Mouse (Mus musculus) R1 (cell line): ENCODE measurements around the gene Pde3b.
A peak's percentile ranks its signal among the peaks of the same experiment; 100 is the strongest.
"Not testable (repeated sequence)": the region's sequence is repeated elsewhere in the genome, so short reads cannot be mapped to it uniquely, and the experiment has no call there.

Experiments
- DNase-seq: peaks from one replicate; pipeline ENCODE4 v3.0.0-alpha.2; 2018; ENCODE audit warnings: low read depth, low spot score

Pde3b gene

DNA sequence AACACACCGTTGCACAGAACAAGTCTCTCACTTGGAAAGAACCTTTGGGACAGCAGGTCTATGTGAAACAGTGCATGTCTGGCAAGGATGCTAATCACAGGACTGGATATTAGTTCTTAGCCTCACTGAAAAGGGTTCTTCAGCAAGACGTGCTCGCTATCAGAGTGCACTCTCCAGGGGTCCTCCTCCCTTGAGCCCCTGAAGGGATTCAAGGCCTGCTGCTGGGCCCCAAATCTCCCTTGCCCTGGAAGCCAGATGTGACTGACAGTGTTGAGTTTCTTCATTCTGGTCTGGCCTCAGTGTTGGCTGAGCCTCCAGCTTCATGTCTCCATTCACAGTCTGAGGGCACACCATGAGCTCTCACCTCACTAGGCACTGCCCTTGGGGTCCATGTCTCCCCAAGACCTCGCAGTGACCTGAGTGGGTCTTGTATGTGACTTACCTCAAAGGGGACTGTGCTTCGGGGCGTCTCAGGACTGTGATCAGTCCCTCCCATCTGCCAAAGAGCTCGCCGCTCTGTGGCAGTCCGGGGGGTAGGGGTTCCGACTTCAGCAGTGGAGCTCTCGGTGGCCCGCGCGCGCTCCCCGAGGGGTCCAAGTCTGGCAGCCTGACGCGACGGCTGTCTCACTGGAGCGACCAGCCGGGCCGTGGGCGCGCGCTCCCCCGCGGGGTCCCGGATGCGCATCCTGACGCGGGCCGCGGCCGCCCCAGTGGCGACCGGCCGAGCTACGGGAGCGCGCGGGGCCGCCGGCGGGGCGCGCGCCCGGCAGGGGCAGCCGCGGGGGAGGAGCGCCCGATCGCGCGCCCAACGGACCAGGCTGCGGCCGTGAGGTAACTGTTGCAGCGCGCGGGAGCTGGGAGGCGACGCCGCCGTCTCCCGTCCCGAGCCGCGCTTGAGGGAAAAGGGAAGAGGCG lies at the start of gene Pde3b:
Pde3b (plus strand) TSS at position 861 of the 915 bp plus-strand sequence.
- DNase-seq = peak; percentile 66

DNA sequence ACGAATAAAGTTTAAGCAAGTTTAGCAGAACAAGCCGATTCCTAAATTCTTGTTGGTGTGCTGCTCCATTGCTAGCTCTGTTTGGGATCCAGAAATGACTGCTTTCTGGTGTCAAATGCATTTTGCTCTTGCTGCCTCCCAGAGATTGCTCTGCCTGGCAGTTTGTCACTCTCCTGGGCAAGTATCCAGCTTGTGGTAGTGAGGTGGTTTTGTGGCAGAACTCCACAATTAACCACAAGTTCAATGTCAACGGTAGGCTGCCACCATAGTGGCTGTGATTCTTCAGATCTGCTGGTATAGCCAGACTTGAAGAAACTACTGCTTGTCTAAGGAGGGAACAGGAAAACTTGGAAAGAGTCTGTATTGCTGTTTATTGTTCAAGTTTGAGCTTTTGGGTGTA lies 13.0 kb upstream of the Pde3b start:
- no peak for DNase-seq

DNA sequence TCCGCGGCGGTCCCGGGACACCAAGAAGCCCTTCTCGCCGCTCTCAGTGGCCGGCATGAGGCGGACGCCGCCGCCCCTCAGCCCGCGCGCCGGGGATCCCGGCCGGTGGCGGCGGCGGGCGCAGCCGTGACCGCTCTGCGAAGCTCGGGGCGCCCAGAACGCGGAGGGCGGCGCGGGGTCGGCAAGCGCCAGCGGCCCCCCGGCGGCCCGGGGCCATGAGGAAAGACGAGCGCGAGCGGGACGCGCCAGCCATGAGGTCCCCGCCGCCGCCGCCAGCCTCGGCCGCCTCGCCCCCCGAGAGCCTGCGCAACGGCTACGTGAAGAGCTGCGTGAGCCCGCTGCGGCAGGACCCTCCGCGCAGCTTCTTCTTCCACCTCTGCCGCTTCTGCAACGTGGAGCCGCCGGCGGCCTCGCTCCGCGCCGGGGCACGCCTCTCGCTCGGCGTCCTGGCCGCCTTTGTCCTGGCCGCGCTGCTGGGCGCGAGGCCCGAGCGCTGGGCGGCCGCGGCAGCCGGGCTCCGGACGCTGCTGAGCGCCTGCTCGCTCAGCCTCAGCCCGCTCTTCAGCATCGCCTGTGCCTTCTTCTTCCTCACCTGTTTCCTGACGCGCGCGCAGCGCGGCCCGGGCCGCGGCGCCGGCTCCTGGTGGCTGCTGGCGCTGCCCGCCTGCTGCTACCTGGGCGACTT lies 397 bp downstream of the Pde3b start:
- peak; percentile 59 for DNase-seq

DNA sequence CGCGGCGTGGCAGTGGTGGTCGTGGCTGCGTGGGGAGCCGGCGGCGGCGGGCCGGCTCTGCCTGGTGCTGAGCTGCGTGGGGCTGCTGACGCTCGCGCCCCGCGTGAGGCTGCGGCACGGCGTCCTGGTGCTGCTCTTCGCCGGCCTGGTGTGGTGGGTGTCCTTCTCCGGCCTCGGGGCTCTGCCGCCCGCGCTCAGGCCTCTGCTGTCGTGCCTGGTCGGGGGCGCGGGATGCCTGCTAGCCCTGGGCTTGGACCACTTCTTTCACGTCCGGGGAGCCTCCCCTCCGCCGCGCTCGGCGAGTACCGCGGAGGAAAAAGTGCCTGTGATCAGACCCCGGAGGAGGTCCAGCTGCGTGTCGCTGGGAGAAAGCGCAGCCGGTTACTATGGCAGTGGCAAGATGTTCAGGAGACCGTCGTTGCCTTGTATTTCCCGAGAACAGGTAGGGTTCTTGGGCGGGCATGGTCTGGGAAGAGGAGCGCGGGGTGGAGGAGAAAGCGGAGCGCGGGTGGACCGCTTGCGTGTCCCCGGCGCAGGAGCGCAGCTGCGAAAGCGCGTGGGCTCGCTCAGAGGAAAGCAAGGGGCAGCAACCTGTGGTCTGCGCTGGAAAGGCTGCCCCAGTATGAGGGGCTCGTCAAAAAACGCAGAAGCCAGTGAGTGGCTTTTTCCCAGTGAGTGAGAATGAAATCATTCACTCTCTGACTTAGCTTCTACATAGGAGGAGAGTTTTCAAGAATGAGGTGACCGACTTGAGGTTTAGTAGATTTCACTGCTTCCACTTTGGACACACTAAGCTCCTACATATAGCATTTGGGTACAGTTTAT lies 1.2 kb downstream of the Pde3b start:
- DNase-seq = peak; percentile 56

DNA sequence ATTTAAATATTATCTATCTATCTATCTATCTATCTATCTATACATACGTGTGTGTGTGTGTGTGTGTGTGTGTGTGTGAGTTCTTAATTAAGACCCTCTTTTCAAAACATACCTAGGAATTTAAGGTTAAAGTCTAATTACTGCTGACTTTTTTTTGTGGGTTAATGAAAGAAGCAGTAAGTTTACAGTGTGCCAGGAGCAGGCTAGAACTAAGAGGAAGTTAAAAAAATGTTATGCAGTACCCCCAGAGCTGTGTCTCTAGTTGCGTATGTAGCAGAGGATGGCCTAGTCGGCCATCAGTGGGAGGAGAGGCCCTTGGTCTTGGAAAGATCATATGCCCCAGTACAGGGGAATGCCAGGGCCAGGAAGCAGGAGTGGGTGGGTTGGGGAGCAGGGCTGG lies 4.2 kb downstream of the Pde3b start:
- DNase-seq = not testable (repeated sequence)

DNA sequence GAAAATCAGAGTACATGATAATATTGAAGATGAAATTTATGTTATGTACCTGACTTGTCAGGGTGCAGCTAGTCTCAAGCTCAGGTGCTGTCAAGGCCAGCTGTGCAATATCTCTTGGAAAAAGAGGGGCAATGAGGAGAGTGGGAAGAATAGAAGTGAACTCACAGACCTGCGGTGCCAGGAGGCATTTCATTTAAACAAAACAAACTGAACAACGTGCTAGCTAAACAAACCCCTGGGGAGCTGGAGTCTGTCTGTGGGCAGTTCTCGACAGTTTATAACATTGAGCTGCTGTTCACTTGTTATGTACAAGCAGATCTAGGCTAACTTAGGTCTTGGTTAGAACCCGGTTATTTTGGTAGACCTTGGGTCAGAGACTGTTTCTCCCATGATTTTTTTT lies 5.8 kb downstream of the Pde3b start:
- no peak for DNase-seq

DNA sequence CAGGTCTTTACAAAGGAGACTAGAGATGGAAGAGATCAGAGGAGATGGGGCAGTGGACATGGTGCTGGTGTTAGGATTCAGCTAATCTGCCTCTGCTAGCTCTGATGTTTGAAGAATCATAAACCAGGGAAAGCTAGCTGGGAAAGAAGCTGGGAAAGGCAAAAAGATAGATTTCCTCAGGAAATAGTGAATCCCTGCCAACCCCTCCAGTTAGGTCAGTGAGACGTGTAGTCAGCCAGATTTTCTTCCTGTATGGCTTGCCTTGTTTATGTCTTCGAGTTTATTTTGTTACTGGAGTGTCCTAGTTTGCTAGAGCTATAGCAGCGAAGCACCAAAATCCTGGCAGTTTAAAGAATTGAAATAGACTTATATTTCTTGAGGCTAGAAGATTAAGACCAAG lies 7.1 kb downstream of the Pde3b start:
- DNase-seq = no peak

DNA sequence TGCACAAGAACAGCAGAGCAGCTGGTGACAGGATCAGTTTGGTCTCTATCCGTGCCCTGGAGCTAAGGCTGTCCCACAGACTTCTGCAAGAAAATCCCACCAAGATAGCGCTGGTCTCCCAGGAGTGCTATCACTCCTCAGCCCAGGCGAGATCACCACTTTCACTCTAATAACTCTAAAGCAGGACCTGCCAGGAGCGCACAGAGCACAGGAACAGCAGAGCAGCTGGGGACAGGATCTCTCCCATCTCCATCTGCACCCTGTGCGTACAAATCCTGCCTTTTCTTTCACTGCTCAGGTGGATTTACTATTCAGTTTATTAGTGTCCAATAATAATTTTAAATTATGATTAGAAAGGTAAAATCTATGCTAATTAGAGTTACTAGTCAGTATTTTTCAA lies 14.7 kb downstream of the Pde3b start:
- no peak for DNase-seq

DNA sequence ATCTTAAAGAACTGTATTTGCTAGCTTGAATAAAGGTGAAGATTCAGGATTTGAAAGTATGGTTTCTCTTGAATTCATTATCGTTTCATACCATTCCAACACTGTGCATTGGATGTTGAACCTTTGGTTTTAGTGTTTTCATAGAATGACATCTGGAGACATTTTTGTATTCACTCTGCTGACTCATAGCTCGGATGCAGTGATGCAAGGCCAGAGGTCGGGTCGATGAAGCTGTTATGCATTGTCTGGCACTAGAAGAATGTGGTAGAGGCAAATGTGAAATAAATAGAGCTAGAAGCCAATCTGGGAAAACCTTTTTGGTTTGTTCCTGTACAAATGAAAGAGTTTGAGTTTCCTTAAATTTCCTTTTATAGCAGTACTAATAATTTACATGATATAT lies 16.9 kb downstream of the Pde3b start:
- no peak for DNase-seq

DNA sequence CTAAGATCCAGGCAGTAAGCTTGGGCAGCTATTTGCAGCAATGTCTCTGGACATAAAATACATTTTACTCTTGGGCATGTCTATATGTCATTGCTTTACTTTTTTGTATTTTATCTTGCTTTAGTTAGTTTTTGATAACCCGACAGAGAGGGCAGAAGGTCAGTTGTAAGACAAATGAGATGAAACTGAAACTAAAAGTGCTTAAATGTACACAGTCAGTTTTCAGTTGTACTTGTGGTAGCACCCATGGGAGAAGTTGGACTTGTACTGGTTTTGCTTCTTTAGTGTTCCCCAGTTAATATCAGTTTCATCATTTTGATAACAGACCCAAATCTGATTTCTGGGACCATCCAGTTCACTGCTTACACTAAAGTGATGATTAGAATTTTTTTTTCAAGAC lies 24.6 kb downstream of the Pde3b start:
- no peak for DNase-seq

DNA sequence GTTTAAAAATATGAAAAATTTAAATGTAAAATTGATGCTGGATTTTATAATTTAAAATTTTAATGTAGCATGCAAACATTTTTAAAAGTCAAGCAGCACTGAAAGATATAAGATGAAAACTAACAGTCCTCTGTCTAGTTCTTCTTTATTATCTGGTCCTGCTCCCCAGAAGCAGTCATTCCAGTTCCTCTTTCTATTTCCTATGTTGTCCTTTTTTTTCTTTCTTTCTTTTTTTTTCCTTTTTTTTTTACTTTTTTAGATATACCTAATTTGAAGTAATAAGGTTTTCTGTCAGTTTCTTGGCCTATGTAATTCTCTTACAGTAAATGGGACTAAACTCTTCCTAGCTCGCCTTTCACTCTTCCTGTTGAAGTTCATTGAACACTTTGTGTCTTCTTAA lies 25.4 kb downstream of the Pde3b start:
- DNase-seq = no peak

DNA sequence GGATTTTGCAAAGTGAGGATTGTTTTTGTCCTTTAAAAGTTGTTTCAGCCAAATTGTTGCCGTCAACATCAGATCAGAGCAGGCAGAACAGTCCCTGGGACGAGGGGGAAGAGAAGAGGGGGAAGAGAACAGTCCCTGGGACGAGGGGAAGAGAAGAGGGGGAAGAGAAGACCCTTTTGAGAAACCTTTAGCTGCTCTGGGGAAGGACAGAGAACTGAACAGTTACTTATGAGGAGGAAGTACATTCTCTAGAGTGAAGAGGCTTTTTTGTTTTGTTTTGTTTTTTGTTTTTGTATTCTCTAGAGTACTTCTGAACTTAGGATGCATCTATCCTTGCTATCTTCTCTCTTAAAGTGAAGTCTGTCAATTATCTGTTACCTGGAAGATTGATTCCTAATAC lies 37.8 kb downstream of the Pde3b start:
- no peak for DNase-seq

DNA sequence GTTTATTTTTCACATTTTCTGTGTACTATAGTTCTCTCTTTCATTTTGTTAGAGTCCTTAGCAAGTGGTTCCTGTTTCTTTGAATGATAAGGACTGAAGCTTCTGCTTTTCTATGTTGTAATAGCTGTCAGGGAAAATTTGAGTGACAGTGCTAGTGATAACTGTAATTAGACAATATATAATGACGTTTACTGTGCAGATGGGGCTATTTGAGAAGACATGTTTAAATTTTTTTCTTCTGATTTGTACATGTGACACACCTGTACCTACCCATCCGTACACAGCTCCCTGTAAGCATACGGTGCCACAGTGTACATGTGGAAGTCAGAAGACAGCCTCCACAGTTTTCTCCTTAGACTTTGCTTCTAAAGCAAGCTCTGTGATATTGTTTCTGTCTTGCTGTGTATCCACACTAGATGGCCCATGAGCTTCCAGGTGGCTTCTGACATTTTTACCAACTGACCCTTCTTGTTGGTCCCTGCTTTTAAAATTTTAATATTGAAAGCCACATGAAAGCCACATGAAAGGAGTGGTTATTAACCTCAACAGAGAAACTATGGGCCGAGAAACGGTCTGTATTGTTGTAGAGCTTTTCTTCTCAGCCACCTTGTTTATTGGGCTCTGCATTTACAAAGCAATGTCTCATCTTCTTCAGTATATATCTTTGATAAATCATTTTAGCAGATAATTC lies 38.4 kb downstream of the Pde3b start:
- no peak for DNase-seq

DNA sequence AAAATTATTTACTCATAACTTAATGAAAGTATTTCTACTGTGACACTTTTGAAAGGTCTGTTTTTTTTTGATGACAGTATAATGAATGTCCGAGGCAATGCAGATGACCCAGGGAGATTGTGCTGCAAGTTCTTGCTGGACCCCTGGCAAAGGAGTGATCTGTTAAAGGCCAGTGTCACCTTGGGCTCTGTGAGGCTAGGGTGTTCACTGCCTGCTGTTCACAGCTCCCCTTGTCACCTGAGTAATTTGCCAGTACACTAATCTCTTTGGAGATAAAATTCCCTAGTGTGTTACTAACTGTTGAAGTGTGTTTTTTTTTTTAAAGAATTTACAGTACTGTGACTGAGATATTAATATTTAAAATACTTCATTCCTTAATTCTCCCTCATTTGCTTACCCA lies 39.8 kb downstream of the Pde3b start:
- no peak for DNase-seq

DNA sequence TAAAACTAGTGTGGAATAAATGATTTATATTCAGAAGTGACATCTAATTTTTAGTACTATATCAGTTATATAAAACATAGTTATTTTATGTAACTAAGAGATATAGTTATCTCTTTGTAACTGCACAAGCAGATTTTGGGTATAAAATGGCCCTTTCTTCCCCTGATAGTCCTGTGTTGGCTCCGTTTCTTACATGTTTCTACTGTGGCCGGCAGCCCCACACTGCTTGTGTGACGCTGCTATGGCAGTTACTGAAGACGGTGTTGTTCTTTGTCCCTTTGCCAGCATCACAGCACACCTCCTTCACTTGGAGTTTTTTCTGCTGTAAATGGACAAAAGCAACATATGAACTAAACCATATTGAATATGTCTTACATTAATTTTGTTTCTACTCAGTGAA lies 41.8 kb downstream of the Pde3b start:
- no peak for DNase-seq

DNA sequence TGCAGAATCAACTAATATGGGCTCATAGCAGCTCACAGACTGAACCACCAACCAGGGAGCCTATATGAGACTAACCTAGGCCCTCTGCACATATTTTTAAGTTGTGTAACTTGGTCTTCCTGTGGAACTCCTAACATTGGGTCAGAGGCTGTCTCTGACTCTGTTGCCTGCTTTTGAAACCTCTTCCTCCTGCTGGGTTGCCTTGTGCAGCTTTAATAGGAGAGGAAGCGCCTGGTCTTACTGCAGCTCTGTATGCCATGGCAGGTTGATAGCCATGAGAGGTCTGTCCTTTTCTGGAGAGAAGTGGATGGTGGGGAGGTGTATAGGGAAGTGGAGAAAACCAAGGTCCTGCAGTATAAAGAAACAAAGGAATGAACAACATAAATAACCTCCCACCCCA lies 44.8 kb downstream of the Pde3b start:
- DNase-seq = no peak

DNA sequence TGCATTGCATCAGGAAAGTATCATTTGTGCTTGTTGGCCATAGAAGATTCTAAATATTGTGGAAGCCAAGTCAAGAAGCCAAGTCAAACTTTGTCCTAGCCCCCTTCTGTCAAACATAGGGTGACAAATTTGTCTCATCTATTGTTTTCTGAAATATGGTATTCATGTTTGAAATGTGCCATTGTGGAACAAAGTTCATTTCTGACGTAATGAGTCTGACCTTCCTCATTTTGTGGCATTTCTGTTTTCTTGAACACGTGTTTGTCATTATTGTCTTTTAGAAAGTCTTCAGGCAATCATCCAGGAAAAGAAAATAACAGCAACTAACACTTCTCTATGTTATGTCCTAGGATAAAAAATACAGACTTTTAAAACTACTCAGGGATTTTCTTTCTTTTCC lies 46.6 kb downstream of the Pde3b start:
- DNase-seq = no peak

DNA sequence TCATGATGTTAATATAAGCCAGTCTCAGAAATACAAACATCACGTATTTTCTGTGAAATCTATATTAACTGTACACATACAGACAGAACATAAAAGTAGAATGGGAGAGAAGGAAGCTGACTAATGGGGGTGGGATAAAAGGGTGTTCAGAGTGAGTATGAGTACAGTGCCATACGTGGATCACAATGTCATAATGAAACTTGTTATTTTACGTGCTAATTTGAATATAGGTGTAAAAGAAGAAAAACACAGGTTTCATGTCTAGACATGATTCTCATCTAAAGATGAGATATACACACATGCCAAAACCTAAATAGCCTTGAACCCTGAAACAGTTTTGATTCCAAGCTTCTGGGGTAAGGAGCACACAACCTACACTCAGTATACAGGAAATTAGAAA lies 51.3 kb downstream of the Pde3b start:
- DNase-seq = no peak

DNA sequence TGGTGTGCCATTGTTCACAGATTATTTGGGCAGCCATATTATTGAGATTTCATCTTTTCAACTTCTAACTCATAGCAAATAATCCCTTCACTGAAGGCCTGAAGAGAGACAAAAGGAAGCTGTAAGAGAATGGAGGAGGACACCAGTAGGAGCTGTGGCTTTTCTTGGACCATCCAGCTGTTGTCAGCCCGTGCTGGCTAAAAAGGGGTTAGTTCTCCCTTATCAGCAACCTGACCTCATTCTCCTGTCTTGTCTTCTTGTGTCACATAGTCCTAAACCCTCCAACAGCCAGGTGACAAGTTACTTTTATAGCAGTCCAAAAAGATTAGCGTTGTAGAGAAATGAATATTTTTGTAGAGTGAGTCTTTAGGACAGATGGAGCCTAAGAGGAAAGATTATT lies 57.4 kb downstream of the Pde3b start:
- DNase-seq = no peak

DNA sequence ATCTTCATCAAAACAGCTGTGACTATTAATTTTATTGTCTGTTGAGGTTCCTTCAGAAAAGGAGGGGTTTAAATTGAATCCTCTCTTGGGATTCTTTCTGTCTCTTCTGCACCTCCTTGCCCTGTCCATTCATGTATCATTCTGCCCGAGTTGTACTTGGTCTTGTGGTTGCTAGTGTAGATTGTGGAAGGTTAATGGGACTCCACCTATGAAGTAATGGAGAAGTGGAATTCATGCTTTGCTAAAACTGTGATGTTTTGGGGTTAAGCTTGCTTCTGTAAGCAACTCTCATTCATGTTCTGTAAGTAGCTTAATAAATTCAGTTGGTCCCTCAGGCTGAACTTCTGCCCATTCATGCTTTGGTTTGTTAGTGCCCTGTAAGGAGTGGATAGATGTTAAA lies 59.8 kb downstream of the Pde3b start:
- DNase-seq = no peak

DNA sequence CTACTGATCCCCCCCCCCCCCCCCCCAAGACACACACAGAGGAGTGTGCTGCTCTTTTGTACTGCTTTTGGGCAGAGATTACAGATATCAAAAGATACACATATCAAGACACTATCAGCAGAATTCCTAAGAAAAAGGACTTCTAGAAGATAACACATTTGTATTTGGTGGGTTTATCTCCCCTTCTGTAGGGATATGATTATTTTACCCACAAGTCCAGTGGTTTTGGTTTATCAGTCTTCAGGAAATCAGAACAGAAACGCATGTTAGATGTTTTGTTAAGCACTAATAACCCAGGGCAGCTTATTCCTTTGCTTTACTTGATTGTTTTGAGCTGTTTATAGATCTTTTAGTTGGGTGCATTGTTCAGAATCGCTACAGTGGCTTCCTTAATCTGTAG lies 62.8 kb downstream of the Pde3b start:
- DNase-seq = no peak

DNA sequence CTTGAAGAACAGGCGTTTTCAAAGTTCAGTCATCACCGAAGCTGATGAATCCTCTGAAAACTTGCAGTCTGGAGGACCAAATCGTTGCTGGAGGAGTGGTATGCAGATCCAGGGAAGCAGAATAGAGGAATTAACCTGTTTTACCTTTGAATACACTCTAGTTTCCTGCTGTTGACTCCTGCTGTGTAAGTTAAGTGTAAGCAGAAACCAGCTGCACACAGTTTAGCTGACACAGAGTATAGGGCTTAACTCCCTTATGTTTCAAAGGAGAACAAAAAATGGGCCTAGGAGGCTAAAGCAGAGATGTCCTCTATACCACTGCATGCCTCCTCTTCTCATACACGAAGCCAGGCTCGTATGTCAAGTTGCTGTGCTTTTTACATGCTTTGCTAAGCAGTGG lies 63.8 kb downstream of the Pde3b start:
- DNase-seq = peak; percentile 94
